Mouse (Mus musculus): Measurements from ENCODE around the gene Hist1h3f.
"Not testable (repeated sequence)": the region's sequence is repeated elsewhere in the genome, so short reads cannot be mapped to it uniquely, and the experiment has no call there.

The Hist1h3f gene

DNA sequence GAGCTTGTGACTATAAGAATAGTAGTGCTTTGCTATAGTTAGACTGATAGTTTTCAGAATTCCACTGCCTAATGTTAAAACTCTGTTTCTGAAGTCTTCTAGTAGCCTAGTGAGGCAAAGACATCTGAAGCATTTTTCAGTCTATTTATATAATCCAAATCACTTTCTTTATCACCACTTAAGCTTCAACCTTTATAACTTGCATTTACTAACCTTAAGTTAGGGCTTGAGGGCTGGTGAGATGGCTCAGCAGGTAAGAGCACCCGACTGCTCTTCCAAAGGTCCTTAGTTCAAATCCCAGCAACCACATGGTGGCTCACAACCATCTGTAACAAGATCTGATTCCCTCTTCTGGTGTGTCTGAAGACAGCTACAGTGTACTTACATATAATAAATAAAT lies 4.0 kb upstream of the Hist1h3f start:
- DNase-seq = not testable (repeated sequence)

GRCm38 (mm10) chr13:23541497-23541896 lies 2.4 kb upstream of the Hist1h3f start:
- DNase-seq = no peak

GRCm38 (mm10) chr13:23542225-23542980 lies 1.4 kb upstream of the Hist1h3f start:
- DNase-seq = not testable (repeated sequence)

DNA sequence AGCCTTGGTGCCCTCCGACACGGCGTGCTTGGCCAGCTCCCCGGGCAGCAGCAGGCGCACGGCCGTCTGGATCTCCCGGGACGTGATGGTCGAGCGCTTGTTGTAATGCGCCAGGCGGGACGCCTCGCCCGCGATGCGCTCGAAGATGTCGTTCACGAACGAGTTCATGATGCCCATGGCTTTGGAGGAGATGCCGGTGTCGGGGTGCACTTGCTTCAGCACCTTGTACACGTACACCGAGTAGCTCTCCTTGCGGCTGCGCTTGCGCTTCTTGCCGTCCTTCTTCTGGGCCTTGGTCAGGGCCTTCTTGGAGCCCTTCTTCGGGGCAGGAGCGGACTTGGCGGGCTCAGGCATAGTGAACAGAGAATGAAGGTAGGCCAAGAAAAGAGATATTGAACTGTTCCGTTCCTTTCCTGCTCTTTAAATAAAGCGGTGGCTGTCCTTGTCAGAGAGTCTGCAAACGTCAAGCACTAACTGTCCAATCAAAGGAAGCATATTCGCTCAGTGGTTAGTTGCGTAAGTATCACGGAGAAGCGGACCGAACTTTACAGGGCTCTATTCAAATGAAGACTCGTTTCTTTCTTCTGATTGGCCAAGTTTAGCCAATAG lies 749 bp upstream of the Hist1h3f start, which contains the start of gene Hist1h2bh:
TSS of gene Hist1h2bh (minus strand) at position 394 of the 609 bp plus-strand sequence.
- DNase-seq = peak; percentile 14

DNA sequence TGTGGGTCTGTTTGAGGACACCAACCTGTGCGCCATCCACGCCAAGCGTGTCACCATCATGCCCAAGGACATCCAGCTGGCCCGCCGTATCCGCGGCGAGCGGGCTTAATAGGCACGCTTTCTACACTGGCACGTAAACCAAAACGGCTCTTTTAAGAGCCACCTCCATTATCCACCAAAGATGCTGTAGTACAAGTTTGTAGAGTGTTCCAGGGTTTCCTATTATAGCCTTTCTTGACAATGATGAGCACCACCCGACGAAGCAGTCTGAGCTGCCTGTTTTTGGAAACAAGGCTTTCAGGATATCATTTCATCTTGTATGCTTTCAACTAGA lies 902 bp downstream of the Hist1h3f start:
- DNase-seq = not testable (repeated sequence)

DNA sequence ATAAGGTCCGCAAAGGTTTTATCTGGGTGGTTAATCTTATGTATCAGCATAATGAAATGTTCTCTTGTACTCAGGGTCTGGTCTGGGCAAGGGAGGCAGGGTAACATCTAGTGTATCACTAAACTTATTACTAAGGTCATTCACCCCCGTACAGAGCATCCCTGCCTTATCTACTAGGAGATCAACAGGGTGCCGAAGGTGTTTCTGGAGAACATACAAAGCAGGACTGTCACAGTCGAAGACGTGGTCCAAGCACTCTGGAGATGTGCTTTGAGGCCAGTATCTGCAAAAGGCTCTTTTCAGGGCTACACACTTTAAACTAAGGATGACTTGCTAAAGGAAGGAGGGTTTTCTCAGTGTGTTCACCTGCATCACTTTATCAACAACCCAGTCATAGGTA lies 2.8 kb downstream of the Hist1h3f start:
- DNase-seq = no peak

GRCm38 (mm10) chr13:23550761-23551145 lies 6.9 kb downstream of the Hist1h3f start:
- no peak for DNase-seq

- peak; percentile 76 for DNase-seq
These were observed 7.4 kb downstream of the Hist1h3f start, which contains the start of gene Hist1h4f for GRCm38 (mm10) chr13:23551146-23551834. Gene Hist1h4f (minus strand): TSS chr13:23551648.

DNA sequence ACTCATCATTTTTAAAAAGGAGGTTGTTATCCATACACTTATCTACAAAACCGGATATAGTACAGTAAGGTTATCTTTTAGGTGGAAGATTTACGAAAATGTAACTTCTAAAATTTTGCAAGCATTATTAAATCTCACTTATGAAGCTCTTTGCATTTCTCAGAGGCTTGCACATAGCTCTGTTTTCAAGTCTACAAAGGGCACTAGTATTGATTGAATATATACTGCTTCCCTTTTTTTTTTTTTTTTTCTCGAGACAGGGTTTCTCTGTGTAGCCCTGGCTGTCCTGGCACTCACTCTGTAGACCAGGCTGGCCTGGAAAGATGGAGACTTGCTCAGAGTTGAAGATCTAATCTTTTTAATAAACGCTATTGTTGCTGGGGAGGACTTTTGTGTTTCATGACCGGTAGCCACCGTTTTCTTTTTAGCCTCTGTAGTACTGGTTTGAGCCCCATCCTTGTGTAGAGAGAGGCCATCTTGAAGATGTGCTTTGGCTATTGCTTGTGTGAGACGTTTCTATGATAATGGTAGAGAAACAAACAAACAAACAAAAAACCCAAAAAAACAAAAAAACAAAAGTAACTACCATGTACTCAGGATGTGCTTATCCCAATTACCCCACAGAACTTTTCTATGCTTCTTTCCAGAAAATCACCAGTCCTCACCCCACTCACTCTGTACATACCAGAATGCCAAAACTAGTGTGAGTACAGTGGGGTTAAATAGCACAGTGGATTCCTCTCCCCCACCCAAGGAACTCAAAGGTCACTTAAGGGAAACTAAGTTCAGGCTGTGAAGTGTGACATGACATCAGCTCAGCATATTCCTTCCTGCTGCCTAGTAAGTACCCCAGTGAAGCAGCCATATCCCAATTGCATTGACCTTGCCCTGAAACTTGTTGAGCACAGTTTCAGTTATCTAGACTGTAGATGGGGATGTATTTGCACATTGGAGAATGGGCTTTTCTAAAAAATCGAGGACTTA lies 8.4 kb downstream of the Hist1h3f start:
- no peak for DNase-seq

DNA sequence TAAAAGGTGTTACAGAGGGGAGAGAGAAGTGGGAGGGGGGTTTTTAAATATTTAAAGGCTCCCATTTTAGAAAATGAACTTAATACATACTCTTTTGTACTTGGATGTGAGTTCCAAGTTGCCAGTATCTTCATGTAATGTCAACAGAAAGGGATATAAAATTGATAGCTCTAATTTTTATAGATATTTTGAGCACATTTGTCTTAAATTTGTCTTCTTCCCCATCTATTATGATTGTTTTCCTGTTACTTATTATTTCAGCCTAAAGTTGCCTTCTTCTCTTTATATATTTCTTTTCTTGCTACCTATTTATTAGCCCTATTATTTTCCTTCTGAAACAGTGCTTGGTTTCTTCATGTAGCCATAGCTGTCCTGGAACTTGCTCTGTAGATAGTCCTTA lies 9.1 kb downstream of the Hist1h3f start, which contains the start of gene Hist1h1d:
TSS of gene Hist1h1d (plus strand) at position 301 of the 400 bp plus-strand sequence.
- no peak for DNase-seq

- DNase-seq = no peak
These were observed 10.5 kb downstream of the Hist1h3f start for GRCm38 (mm10) chr13:23554393-23554792.

DNA sequence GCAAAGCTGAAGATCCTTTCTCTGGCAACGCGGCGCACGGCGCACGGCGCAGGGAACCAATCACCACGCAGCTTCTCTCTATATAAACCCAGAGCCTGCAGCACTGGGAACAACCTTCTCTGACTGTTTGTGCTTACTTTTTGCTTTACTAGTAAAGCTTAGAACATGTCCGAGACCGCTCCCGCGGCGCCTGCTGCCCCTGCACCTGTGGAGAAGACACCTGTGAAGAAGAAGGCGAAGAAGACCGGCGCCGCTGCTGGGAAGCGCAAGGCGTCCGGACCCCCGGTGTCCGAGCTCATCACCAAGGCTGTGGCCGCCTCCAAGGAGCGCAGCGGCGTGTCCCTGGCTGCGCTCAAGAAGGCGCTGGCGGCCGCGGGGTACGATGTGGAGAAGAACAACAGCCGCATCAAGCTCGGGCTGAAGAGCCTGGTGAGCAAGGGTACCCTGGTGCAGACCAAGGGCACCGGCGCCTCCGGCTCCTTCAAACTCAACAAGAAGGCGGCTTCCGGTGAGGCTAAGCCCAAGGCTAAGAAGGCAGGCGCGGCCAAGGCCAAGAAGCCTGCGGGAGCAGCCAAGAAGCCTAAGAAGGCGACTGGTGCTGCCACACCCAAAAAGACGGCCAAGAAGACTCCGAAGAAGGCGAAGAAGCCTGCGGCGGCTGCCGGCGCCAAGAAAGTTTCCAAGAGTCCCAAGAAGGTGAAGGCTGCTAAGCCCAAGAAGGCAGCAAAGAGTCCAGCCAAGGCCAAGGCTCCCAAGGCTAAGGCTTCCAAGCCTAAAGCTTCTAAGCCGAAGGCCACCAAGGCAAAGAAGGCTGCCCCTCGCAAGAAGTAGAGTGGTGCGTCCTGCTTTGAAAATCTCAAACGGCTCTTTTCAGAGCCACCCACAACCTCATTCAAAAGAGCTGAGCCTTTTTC lies 11.3 kb downstream of the Hist1h3f start:
- peak; percentile 60 for DNase-seq

GRCm38 (mm10) chr13:23555839-23556416 lies 12.1 kb downstream of the Hist1h3f start:
- peak; percentile 40 for DNase-seq

- no peak for DNase-seq
These were observed 13.1 kb downstream of the Hist1h3f start for GRCm38 (mm10) chr13:23556906-23557305.

DNA sequence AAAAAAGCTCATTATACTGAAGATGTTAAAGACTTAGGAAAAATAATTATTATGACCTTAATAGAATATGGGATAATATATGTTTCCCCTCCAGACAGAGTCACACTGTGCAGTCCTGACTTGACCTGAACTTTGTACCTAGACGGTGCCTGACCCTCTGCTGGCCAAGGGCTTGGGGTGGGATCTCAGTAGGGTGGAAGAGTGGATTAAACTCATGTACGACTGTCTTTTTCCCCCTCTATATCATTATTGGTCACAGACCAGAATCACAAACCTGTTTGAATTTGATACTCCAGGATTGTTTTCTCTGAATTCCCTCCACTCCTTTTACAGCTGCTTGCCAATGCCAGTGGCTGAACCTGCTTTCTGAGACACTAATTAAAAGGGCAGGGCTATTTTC lies 16.8 kb downstream of the Hist1h3f start:
- DNase-seq = not testable (repeated sequence)

DNA sequence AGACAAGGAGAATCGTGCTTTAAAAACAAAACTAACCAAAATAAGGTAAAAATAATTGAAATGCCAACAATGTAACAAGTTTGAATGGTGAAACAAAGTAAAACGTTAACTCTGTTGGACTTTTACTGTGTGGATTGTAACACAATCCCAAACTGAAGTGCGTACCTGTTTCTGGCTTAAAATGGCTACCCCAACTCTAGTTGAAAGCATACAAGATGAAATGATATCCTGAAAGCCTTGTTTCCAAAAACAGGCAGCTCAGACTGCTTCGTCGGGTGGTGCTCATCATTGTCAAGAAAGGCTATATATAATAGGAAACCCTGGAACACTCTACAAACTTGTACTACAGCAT lies 17.7 kb downstream of the Hist1h3f start:
- DNase-seq = not testable (repeated sequence)

DNA sequence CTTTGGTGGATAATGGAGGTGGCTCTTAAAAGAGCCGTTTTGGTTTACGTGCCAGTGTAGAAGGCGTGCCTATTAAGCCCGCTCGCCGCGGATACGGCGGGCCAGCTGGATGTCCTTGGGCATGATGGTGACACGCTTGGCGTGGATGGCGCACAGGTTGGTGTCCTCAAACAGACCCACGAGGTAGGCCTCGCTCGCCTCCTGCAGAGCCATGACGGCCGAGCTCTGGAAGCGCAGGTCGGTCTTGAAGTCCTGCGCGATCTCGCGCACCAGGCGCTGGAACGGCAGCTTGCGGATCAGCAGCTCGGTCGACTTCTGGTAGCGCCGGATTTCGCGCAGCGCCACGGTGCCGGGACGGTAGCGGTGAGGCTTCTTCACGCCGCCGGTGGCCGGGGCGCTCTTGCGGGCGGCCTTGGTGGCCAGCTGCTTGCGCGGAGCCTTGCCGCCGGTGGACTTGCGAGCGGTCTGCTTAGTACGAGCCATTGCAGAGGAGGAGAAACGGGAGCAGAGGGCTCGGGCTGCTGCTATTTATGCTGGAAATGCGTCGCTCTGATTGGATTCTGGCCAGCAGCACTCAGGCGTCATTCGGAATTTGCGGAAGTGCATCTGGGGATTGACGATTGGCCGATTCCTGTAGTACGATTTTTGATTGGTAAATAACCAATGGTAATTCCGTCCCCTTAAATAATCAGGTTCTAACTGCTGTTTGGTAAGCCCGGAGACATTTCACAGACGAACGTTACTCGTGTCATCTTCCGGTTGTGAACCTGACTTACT lies 18.2 kb downstream of the Hist1h3f start, which contains the start of gene Hist1h3e:
TSS of gene Hist1h3e (minus strand) at position 487 of the 777 bp plus-strand sequence.
- peak; percentile 93 for DNase-seq

- peak; percentile 28 for DNase-seq
These were observed 19.0 kb downstream of the Hist1h3f start for GRCm38 (mm10) chr13:23562699-23563462.

- DNase-seq = no peak
These were observed 20.6 kb downstream of the Hist1h3f start for GRCm38 (mm10) chr13:23564482-23564881.
